Comparison of ENCODE assay signal across 25 mouse cellular contexts in the genomic region with DNA sequence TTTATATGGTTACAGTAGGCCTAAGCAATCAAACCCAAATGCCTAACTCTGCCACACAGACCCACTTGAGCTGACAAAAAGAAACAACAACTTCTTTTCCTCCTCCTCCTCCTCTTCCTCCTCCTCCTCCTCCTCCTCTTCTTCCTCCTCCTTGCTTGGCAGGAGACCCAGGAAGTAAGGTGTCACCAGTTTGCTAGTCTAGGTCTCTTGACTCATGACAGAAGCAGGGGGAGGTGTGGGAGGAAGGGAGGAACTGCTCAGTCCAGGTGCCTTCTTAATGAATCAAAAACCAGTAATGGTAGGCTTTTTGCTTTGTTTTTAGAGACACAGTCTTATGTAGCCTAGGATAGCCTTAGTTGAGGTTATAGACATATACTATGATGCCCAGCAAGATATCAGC. TPM values are rescaled to one million over a fixed set of nuclear protein-coding genes. Genes with fewer than 3 reads are reported as not detected.
DNase-seq lines count a peak whose midpoint lies in the region; ATAC-seq and TF ChIP-seq lines count a peak whose summit lies in the region.
"Had no signal": no experiment of that assay in that cellular context is flagged by ENCODE, and none has a peak within 500 bp of the region (broad histone marks: within the 10 kb centered on the region; RNA-seq: fewer than 3 reads in every experiment).

No protein-coding gene starts in this region.

- H3K9me3 ChIP-seq in heart, embryonic 11.5 days (replicated peaks; ENCODE audit: control insufficient read depth, low read length): no peaks in the 10 kb centered on the region
- no peaks in the 10 kb centered on the region for H3K9me3 ChIP-seq in G1E (replicated peaks)
- H3K9me3 ChIP-seq in hindbrain, embryonic 12.5 days (replicated peaks): no peaks in the 10 kb centered on the region
- H3K9me3 ChIP-seq: embryonic facial prominence, embryonic 13.5 days; embryonic facial prominence, embryonic 15.5 days; forebrain, embryonic 13.5 days; forebrain, embryonic 15.5 days had no signal

- H3K27ac ChIP-seq in heart, embryonic 11.5 days (ENCODE audit: low read depth, low read length): no peak overlapping the region
- peak overlapping the region; percentile 2; the same call in 1 of the 2 replicates for H3K27ac ChIP-seq in embryonic fibroblast, embryonic 13.5 days (ENCODE audit: insufficient read depth, low read length)
- no peak overlapping the region for H3K27ac ChIP-seq in hindbrain, embryonic 12.5 days
- H3K27ac ChIP-seq: embryonic facial prominence, embryonic 13.5 days; embryonic facial prominence, embryonic 15.5 days; forebrain, embryonic 13.5 days; forebrain, embryonic 15.5 days had no signal

- no peak for ATAC-seq in heart, embryonic 11.5 days (replicated peaks; ENCODE audit: insufficient number of reproducible peaks, low FRiP score, low TSS enrichment)
- peak; percentile 68 for ATAC-seq in G1E (ENCODE audit: extremely low read depth, insufficient number of reproducible peaks, low FRiP score, poor library complexity, severe bottlenecking)
- ATAC-seq in hindbrain, embryonic 12.5 days (ENCODE audit: low FRiP score): no peak
- ATAC-seq: CD4-positive, CD25-positive, alpha-beta regulatory T cell, adult 4 months; forebrain, embryonic 13.5 days; forebrain, embryonic 15.5 days; forebrain, postnatal 0 days; Patski had no signal

- H3K4me1 ChIP-seq in heart, embryonic 11.5 days (ENCODE audit: control insufficient read depth, insufficient read depth, low read length): no peaks in the 10 kb centered on the region
- peaks cover 10% of the 10 kb centered on the region for H3K4me1 ChIP-seq in G1E (ENCODE audit: insufficient read depth, low read depth, low read length)
- H3K4me1 ChIP-seq in embryonic fibroblast, embryonic 13.5 days (ENCODE audit: control insufficient read depth, insufficient read depth, low read length): peaks cover 2% of the 10 kb centered on the region; the same call in 1 of the 2 replicates
- H3K4me1 ChIP-seq in hindbrain, embryonic 12.5 days: no peaks in the 10 kb centered on the region; the same call in 1 of the 2 replicates
- H3K4me1 ChIP-seq: embryonic facial prominence, embryonic 13.5 days; embryonic facial prominence, embryonic 15.5 days had no signal

- no peak for TF ChIP-seq POLR2A in embryonic fibroblast, embryonic 13.5 days (IDR thresholded peaks at IDR 0.05; ENCODE audit: low read depth, low read length)

- H3K27me3 ChIP-seq in heart, embryonic 11.5 days (ENCODE audit: control insufficient read depth, insufficient read depth, low read length): no peaks in the 10 kb centered on the region
- no peaks in the 10 kb centered on the region for H3K27me3 ChIP-seq in G1E (ENCODE audit: insufficient read depth, low read length)
- no peaks in the 10 kb centered on the region for H3K27me3 ChIP-seq in hindbrain, embryonic 12.5 days
- H3K27me3 ChIP-seq: CH12.LX; embryonic facial prominence, embryonic 13.5 days; embryonic facial prominence, embryonic 15.5 days; forebrain, embryonic 13.5 days; forebrain, embryonic 15.5 days; Patski had no signal

- H3K9ac ChIP-seq in heart, embryonic 11.5 days (ENCODE audit: low read depth, low read length): no peak overlapping the region
- no peak overlapping the region for H3K9ac ChIP-seq in hindbrain, embryonic 12.5 days
- H3K9ac ChIP-seq: embryonic facial prominence, embryonic 13.5 days; embryonic facial prominence, embryonic 15.5 days; forebrain, embryonic 13.5 days; forebrain, embryonic 15.5 days; forebrain, postnatal 0 days had no signal

- H3K36me3 ChIP-seq in heart, embryonic 11.5 days (ENCODE audit: control insufficient read depth, insufficient read depth, low read length): peaks cover 2% of the 10 kb centered on the region; the same call in 1 of the 2 replicates
- peaks cover 63% of the 10 kb centered on the region for H3K36me3 ChIP-seq in G1E (replicated peaks)
- H3K36me3 ChIP-seq in hindbrain, embryonic 12.5 days: peaks cover 11% of the 10 kb centered on the region; the same call in 1 of the 2 replicates

- H3K4me2 ChIP-seq in heart, embryonic 11.5 days: no peak overlapping the region
- no peak overlapping the region for H3K4me2 ChIP-seq in hindbrain, embryonic 12.5 days (replicated peaks)
- H3K4me2 ChIP-seq: embryonic facial prominence, embryonic 13.5 days; embryonic facial prominence, embryonic 15.5 days; forebrain, embryonic 13.5 days; forebrain, embryonic 15.5 days had no signal

- peak; percentile 53 for DNase-seq in heart, adult 11 months
- no peak for DNase-seq in G1E (ENCODE audit: low spot score)
- DNase-seq: adrenal gland, adult 2 months; adrenal gland, postnatal 10 days; adrenal gland, postnatal 25 days; B cell, adult 2 months; cerebellum, adult 11 months; cerebellum, adult 18-20 months; cerebellum, adult 8-10 months; cerebellum, adult 9-11 months; cerebellum, postnatal 14 days; cerebellum, postnatal 36 days; embryo, embryonic 11 days; forebrain, postnatal 0 days had no signal

- H3K4me3 ChIP-seq in heart, embryonic 11.5 days (ENCODE audit: low read depth, low read length): no peak overlapping the region
- H3K4me3 ChIP-seq in G1E (ENCODE audit: low read depth, low read length): no peak overlapping the region
- H3K4me3 ChIP-seq in embryonic fibroblast, embryonic 13.5 days (ENCODE audit: insufficient read depth, low read length): no peak overlapping the region
- H3K4me3 ChIP-seq in hindbrain, embryonic 12.5 days: no peak overlapping the region
- H3K4me3 ChIP-seq: embryonic facial prominence, embryonic 13.5 days; embryonic facial prominence, embryonic 15.5 days; forebrain, embryonic 13.5 days; forebrain, embryonic 15.5 days had no signal

- TF ChIP-seq CTCF in G1E (IDR thresholded peaks at IDR 0.05; ENCODE audit: low read depth, low read length): no peak
- TF ChIP-seq CTCF in embryonic fibroblast, embryonic 13.5 days (IDR thresholded peaks at IDR 0.05; ENCODE audit: borderline replicate concordance, insufficient read depth, low read length): no peak

RNA-seq across cellular contexts. Expression of a gene that starts 32.0 kb away (rescaled TPM):
- polyA plus RNA-seq in heart, embryonic 11.5 days (2014; fragmentation: Nextera tagmentation; extraction: Ambion mirVana): 23.3 and 26.5 TPM in 2 replicates
- total RNA-seq in G1E (2014; fragmentation: Nextera tagmentation): 82.8 and 84.7 TPM in 2 replicates
- 21.4 and 25.7 TPM in 2 replicates for total RNA-seq in G1E (2017)
- polyA plus RNA-seq in G1E (2012): 3.5 and 7.1 TPM in 2 replicates
- 31.2 and 33.7 TPM in 2 replicates for polyA plus RNA-seq in embryonic fibroblast, embryonic 13.5 days (2011; ENCODE audit: insufficient read length, low read depth, missing spikeins)
- 32.1 and 32.4 TPM in 2 replicates for polyA plus RNA-seq in hindbrain, embryonic 12.5 days (2016; fragmentation: Nextera tagmentation; extraction: Ambion mirVana)

RNA-seq across cellular contexts. Expression of a gene that starts 32.1 kb away (rescaled TPM):
- 16.6 and 19.5 TPM in 2 replicates for polyA plus RNA-seq in heart, embryonic 11.5 days (2014; fragmentation: Nextera tagmentation; extraction: Ambion mirVana)
- 7.0 and 7.2 TPM in 2 replicates for total RNA-seq in G1E (2014; fragmentation: Nextera tagmentation)
- total RNA-seq in G1E (2017): 0.41 and 0.44 TPM in 2 replicates
- polyA plus RNA-seq in G1E (2012): 6.9 and 7.2 TPM in 2 replicates
- 8.3 and 11.8 TPM in 2 replicates for polyA plus RNA-seq in embryonic fibroblast, embryonic 13.5 days (2011; ENCODE audit: insufficient read length, low read depth, missing spikeins)
- 70.5 and 77.3 TPM in 2 replicates for polyA plus RNA-seq in hindbrain, embryonic 12.5 days (2016; fragmentation: Nextera tagmentation; extraction: Ambion mirVana)
- total RNA-seq: CH12.LX; common myeloid progenitor, adult 5-6 weeks had no signal
